Mouse (Mus musculus) adrenal gland, adult 8-10 months (tissue): Measurements from ENCODE around the gene Atp2a1. TPM values are rescaled to one million over a fixed set of nuclear protein-coding genes. Genes with fewer than 3 reads are reported as not detected.
"Not testable (repeated sequence)": the region's sequence is repeated elsewhere in the genome, so short reads cannot be mapped to it uniquely, and the experiment has no call there.

Experiments
- DNase-seq: peaks from one replicate; pipeline ENCODE4 v3.0.0; 2022
- total RNA-seq, 4 experiments: library from RNA; stranded (reverse); gene quantifications; 2 replicates each; pipeline ENCODE4 v1.2.4; 2022

Atp2a1 gene
- under 1 TPM in 1 of 4 experiments, not detected in 3; 0.08 TPM for total RNA-seq

GRCm38 (mm10) chr7:126463004-126463403 lies at the start of gene Atp2a1:
Gene Atp2a1, minus strand, starts transcription at chr7:126463108.
- no peak for DNase-seq

GRCm38 (mm10) chr7:126511287-126511686 lies 48.4 kb upstream of the Atp2a1 start:
- DNase-seq: peak; percentile 61

- DNase-seq: no peak
Observed at GRCm38 (mm10) chr7:126507126-126507778, 44.3 kb upstream of the Atp2a1 start.

- no peak for DNase-seq
Observed at GRCm38 (mm10) chr7:126504913-126505312, 42.0 kb upstream of the Atp2a1 start.

GRCm38 (mm10) chr7:126503273-126503878 lies 40.5 kb upstream of the Atp2a1 start, which contains the start of gene Atxn2l:
Gene Atxn2l, minus strand, starts transcription at chr7:126503437.
- DNase-seq: peak; percentile 98

GRCm38 (mm10) chr7:126502751-126503150 lies 39.8 kb upstream of the Atp2a1 start:
- DNase-seq: no peak

- DNase-seq: peak; percentile 89
Observed at GRCm38 (mm10) chr7:126502023-126502741, 39.3 kb upstream of the Atp2a1 start.

GRCm38 (mm10) chr7:126501684-126502022 lies 38.7 kb upstream of the Atp2a1 start:
- DNase-seq: no peak

- DNase-seq: no peak
Observed at GRCm38 (mm10) chr7:126499416-126499815, 36.5 kb upstream of the Atp2a1 start.

- no peak for DNase-seq
Observed at GRCm38 (mm10) chr7:126497966-126498365, 35.1 kb upstream of the Atp2a1 start.

GRCm38 (mm10) chr7:126496475-126496874 lies 33.6 kb upstream of the Atp2a1 start:
- no peak for DNase-seq

GRCm38 (mm10) chr7:126494120-126494519 lies 31.2 kb upstream of the Atp2a1 start:
- DNase-seq: no peak

- no peak for DNase-seq
Observed at GRCm38 (mm10) chr7:126491973-126492372, 29.1 kb upstream of the Atp2a1 start.

GRCm38 (mm10) chr7:126491005-126491404 lies 28.1 kb upstream of the Atp2a1 start:
- DNase-seq: no peak

- not testable (repeated sequence) for DNase-seq
Observed at GRCm38 (mm10) chr7:126487617-126488385, 24.9 kb upstream of the Atp2a1 start.

GRCm38 (mm10) chr7:126487052-126487483 lies 24.2 kb upstream of the Atp2a1 start, which contains the start of gene Tufm:
Gene Tufm, plus strand, starts transcription at chr7:126487361.
- peak; percentile 98 for DNase-seq

GRCm38 (mm10) chr7:126482392-126482871 lies 19.5 kb upstream of the Atp2a1 start:
- DNase-seq: peak; percentile 90

- no peak for DNase-seq
Observed at GRCm38 (mm10) chr7:126481699-126482098, 18.8 kb upstream of the Atp2a1 start.

- DNase-seq: peak; percentile 85
Observed at GRCm38 (mm10) chr7:126474993-126475581, 12.2 kb upstream of the Atp2a1 start, which contains the start of gene Sh2b1. Gene Sh2b1, minus strand, starts transcription at chr7:126475424.

GRCm38 (mm10) chr7:126474486-126474955 lies 11.6 kb upstream of the Atp2a1 start:
- no peak for DNase-seq

- no peak for DNase-seq
Observed at GRCm38 (mm10) chr7:126473470-126474086, 10.7 kb upstream of the Atp2a1 start.
